ENCODE assay signal across 14 mouse cellular contexts in the genomic region with DNA sequence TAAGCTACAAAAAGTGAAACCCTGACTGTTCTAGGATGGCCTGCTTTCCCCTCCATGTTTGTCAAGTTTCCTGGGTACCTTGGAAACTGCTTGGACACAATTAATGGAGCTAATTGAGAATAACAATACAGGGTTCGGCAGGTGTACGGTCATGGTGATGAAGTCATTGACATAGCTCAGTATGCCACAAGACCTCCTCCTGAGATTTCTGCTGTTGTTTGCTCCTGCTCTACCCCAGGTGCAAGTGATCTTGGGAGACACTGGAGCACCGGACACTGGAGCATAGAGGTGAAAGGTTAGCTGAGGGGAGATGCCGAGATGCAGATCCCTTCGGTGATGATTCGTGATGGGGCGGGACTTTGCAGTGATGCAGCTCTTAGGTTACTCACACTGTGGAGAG. TPM values are rescaled to one million over a fixed set of nuclear protein-coding genes. Genes with fewer than 3 reads are reported as not detected.
"Had no signal": no experiment of that assay in that cellular context is flagged by ENCODE, and none has a peak within 500 bp of the region (broad histone marks: within the 10 kb centered on the region; RNA-seq: fewer than 3 reads in every experiment).

No protein-coding gene starts in this region.

- DNase-seq: kidney, postnatal 25 days; layer of hippocampus, adult 9-11 months; liver; lung, adult 18-20 months; lung, postnatal 10 days; lung, postnatal 36 days; retina, postnatal 1 day; right cerebral cortex, postnatal 4 days; thymus, postnatal 14 days; thymus, postnatal 4 days had no signal

RNA-seq across cellular contexts. Expression of a gene that starts 18.2 kb away (rescaled TPM):
- total RNA-seq: layer of hippocampus, adult 2 months; layer of hippocampus, postnatal 25 days; left cerebral cortex, adult 18-20 months; monocyte, adult 5-6 weeks had no signal
